Mouse (Mus musculus) G1E (cell line): ENCODE measurements around the gene Nemf. TPM values are rescaled to one million over a fixed set of nuclear protein-coding genes. Genes with fewer than 3 reads are reported as not detected.

Experiments used
- ATAC-seq: 2 replicates; pipeline ENCODE4 v1.8.0; 2016; ENCODE audit warnings: mild to moderate bottlenecking; ENCODE audit not compliant: insufficient number of reproducible peaks, poor library complexity, low FRiP score, severe bottlenecking; ENCODE audit errors: extremely low read depth
- DNase-seq: peaks from one replicate; pipeline ENCODE4 v3.0.0; 2012; ENCODE audit warnings: low spot score
- H3K27me3 ChIP-seq: 2 replicates; pipeline ENCODE4 v1.6.1; 2012; ENCODE audit warnings: mild to moderate bottlenecking, low read length, inconsistent platforms; ENCODE audit not compliant: insufficient read depth
- H3K36me3 ChIP-seq: replicated peaks from 2 replicates; pipeline ENCODE3; 2012; ENCODE audit warnings: mild to moderate bottlenecking, inconsistent platforms
- H3K4me1 ChIP-seq: 2 replicates; pipeline ENCODE4 v1.6.1; 2012; ENCODE audit warnings: low read depth, low read length, inconsistent platforms, mixed read lengths; ENCODE audit not compliant: insufficient read depth
- H3K4me3 ChIP-seq: 2 replicates; pipeline ENCODE4 v1.5.1; 2012; ENCODE audit warnings: low read depth, mild to moderate bottlenecking, inconsistent platforms, low read length, moderate library complexity, mixed read lengths
- H3K9me3 ChIP-seq: replicated peaks from 2 replicates; pipeline ENCODE4 v1.6.1; 2012; ENCODE audit warnings: inconsistent platforms
- CTCF ChIP-seq: IDR thresholded peaks from 2 replicates; pipeline ENCODE4 v1.5.1; 2012; ENCODE audit warnings: low read depth, low read length, inconsistent platforms, mixed read lengths
- GATA1 ChIP-seq: IDR thresholded peaks from 2 replicates; pipeline ENCODE4 v1.6.1; 2012; ENCODE audit warnings: borderline replicate concordance, low read length, inconsistent platforms, mixed read lengths
- GATA2 ChIP-seq: IDR thresholded peaks from 2 replicates; pipeline ENCODE4 v1.6.1; 2012; ENCODE audit warnings: low read depth, low read length, inconsistent platforms, borderline replicate concordance
- POLR2AphosphoS5 ChIP-seq: IDR thresholded peaks from 2 replicates; pipeline ENCODE4 v1.6.1; 2012; ENCODE audit warnings: low read depth, low read length, inconsistent platforms; ENCODE audit not compliant: insufficient replicate concordance
- TAL1 ChIP-seq: conservative IDR thresholded peaks from 2 replicates; pipeline ENCODE4 v1.6.1; 2012; ENCODE audit warnings: low read depth, low read length, inconsistent platforms, mixed read lengths
- polyA plus RNA-seq: library from polyadenylated mRNA; stranded (reverse); fragments of >175 nt; gene quantifications from 2 replicates; pipeline ENCODE4 v1.2.3, GENCODE M21; 2012
- total RNA-seq, 2 experiments: library from RNA; stranded (forward) in 1 of 2; stranded (reverse) in 1 of 2; fragments of 200-1000 nt in 1 of 2; fragments of >200 nt in 1 of 2; fragmentation: Nextera tagmentation in 1 of 2; gene quantifications; 2 replicates each; pipeline ENCODE4 v1.2.3; 2014 to 2017

The Nemf gene
- total and polyA plus RNA-seq, 3 experiments: 4.9 to 150 (median 128) TPM

GRCm38 (mm10) chr12:69294936-69295335 lies 62.0 kb downstream of the Nemf start:
- peaks cover 15% of the 10 kb centered on the region for H3K36me3 ChIP-seq
- no peaks in the 10 kb centered on the region for H3K9me3 ChIP-seq
- ATAC-seq: no peak
- peaks cover 43% of the 10 kb centered on the region for H3K4me1 ChIP-seq
- no peak overlapping the region for H3K4me3 ChIP-seq
- peaks cover 14% of the 10 kb centered on the region; the same call in 1 of the 2 replicates for H3K27me3 ChIP-seq
- no peak for TF ChIP-seq TAL1
- TF ChIP-seq GATA2: no peak
- no peak for TF ChIP-seq POLR2AphosphoS5
- no peak for TF ChIP-seq GATA1
- no peak for TF ChIP-seq CTCF
- no peak for DNase-seq

- Histone ChIP-seq H3K4me3 (no peak overlapping the region), H3K9me3 (no peaks in the 10 kb centered on the region), H3K4me1 (peaks cover 33% of the 10 kb centered on the region), H3K27me3 (peaks cover 19% of the 10 kb centered on the region; the same call in 1 of the 2 replicates), H3K36me3 (peaks cover 5% of the 10 kb centered on the region)
- no peak for DNase-seq
- TF ChIP-seq POLR2AphosphoS5 (no peak), TAL1 (0 out of 2 replicates have a peak, but pooled peaks have one; percentile 10), GATA2 (no peak), GATA1 (no peak), CTCF (no peak)
- ATAC-seq: no peak
These were observed 63.1 kb downstream of the Nemf start for GRCm38 (mm10) chr12:69293815-69294214.

GRCm38 (mm10) chr12:69292401-69292800 lies 64.6 kb downstream of the Nemf start:
- H3K9me3 ChIP-seq: no peaks in the 10 kb centered on the region
- peaks cover 27% of the 10 kb centered on the region for H3K4me1 ChIP-seq
- H3K27me3 ChIP-seq: peaks cover 26% of the 10 kb centered on the region
- TF ChIP-seq CTCF: no peak
- no peak for TF ChIP-seq GATA2
- no peak for TF ChIP-seq TAL1
- no peak for TF ChIP-seq GATA1
- TF ChIP-seq POLR2AphosphoS5: no peak
- ATAC-seq: no peak
- no peak for DNase-seq
- no peaks in the 10 kb centered on the region for H3K36me3 ChIP-seq
- no peak overlapping the region for H3K4me3 ChIP-seq

GRCm38 (mm10) chr12:69288699-69289098 lies 68.3 kb downstream of the Nemf start:
- DNase-seq (no peak), ATAC-seq (no peak)
- no peaks in the 10 kb centered on the region for H3K36me3 ChIP-seq
- TF ChIP-seq GATA1 (no peak), TAL1 (no peak), GATA2 (no peak), CTCF (no peak), POLR2AphosphoS5 (no peak)
- H3K4me1 ChIP-seq: peaks cover 8% of the 10 kb centered on the region; the same call in 1 of the 2 replicates
- H3K27me3 ChIP-seq: peaks cover 26% of the 10 kb centered on the region
- no peaks in the 10 kb centered on the region for H3K9me3 ChIP-seq
- H3K4me3 ChIP-seq: no peak overlapping the region

- TF ChIP-seq POLR2AphosphoS5 (no peak), GATA1 (no peak), GATA2 (no peak), TAL1 (no peak), CTCF (no peak)
- H3K36me3 ChIP-seq: no peaks in the 10 kb centered on the region
- H3K4me1 ChIP-seq: peaks cover 5% of the 10 kb centered on the region; the same call in 1 of the 2 replicates
- ATAC-seq (no peak), DNase-seq (no peak)
- peaks cover 24% of the 10 kb centered on the region for H3K27me3 ChIP-seq
- no peak overlapping the region for H3K4me3 ChIP-seq
- H3K9me3 ChIP-seq: no peaks in the 10 kb centered on the region
These were observed 69.4 kb downstream of the Nemf start for GRCm38 (mm10) chr12:69287535-69287934.

- DNase-seq (no peak), ATAC-seq (no peak)
- no peak overlapping the region for H3K4me3 ChIP-seq
- no peak for TF ChIP-seq TAL1
- H3K27me3 ChIP-seq: peaks cover 3% of the 10 kb centered on the region
- no peaks in the 10 kb centered on the region for H3K9me3 ChIP-seq
- H3K36me3 ChIP-seq: no peaks in the 10 kb centered on the region
- H3K4me1 ChIP-seq: peaks cover 3% of the 10 kb centered on the region; the same call in 1 of the 2 replicates
These were observed 73.8 kb downstream of the Nemf start for GRCm38 (mm10) chr12:69283146-69283545.
